Mouse (Mus musculus): Measurements from ENCODE around the gene Tmem198b. TPM values are rescaled to one million over a fixed set of nuclear protein-coding genes. Genes with fewer than 3 reads are reported as not detected.

The Tmem198b gene
- polyA plus RNA-seq, 1 experiment = 20.6 TPM

DNA sequence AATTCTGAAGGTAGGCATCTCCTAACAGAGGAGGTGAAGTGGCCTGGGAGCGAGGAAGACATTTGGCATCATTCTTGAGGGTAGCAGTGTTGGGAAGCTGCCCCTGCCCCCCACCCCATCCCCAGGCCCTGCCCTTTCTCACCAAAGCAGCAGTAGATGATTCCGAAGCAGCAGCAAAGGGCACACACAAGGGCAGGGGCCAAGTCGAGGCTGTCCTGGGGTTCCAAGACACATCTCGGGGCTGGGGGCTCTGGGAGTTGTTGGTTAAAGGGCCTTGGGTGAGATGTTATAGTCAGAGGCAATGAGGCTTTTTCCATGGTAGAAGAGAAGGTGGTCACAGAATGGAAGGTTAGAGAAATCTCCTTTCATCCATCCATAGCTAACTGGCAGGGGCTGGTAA lies 1.2 kb downstream of the Tmem198b start:
- TF ChIP-seq CTCF (IDR thresholded peaks at IDR 0.05; ENCODE audit: insufficient read depth, low read length) (no peak), POLR2A (IDR thresholded peaks at IDR 0.05; ENCODE audit: borderline replicate concordance, extremely low read depth, low read depth, low read length) (no peak)
- H3K4me1 ChIP-seq (ENCODE audit: control insufficient read depth, insufficient read depth, low read length) = peaks cover 10% of the 10 kb centered on the region; the same call in 1 of the 2 replicates
- no peak for DNase-seq
- 64% methylated on average over 4 of the region's 4 CpGs for WGBS
- no peak overlapping the region for H3K4me3 ChIP-seq (replicated peaks; ENCODE audit: extremely low read depth, low read depth, low read length)

DNA sequence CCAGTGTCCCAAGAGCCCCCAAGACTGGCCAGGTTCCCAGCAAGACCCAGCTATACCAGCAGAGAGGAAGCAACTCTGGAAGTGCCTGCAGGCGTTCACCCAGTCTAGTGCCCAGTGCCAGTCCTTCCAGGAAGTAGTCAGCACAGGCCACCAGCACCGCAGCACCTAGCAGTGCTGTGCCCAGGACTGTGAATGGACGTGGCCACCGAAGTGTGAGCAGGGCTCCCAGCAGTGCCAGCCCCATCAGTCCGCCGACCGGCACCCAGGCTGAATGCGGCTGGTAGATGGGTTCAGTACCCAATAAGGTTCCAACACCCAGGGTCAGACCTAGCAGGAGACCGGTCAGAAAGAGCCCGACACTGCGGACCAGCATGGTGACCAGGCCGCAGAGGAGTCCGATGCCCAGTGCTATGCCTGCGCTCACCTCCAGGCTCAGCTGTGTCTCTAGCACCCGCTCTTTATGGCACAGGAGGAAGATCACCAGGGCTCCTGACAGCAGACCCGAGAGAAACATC lies 2.1 kb downstream of the Tmem198b start:
- WGBS = 89% methylated on average over 16 of the region's 16 CpGs
- no peak for DNase-seq
- Histone ChIP-seq H3K4me3 (replicated peaks; ENCODE audit: extremely low read depth, low read depth, low read length) (no peak overlapping the region), H3K4me1 (ENCODE audit: control insufficient read depth, insufficient read depth, low read length) (peaks cover 8% of the 10 kb centered on the region; the same call in 1 of the 2 replicates)
- TF ChIP-seq CTCF (IDR thresholded peaks at IDR 0.05; ENCODE audit: insufficient read depth, low read length) (no peak), POLR2A (IDR thresholded peaks at IDR 0.05; ENCODE audit: borderline replicate concordance, extremely low read depth, low read depth, low read length) (no peak)

DNA sequence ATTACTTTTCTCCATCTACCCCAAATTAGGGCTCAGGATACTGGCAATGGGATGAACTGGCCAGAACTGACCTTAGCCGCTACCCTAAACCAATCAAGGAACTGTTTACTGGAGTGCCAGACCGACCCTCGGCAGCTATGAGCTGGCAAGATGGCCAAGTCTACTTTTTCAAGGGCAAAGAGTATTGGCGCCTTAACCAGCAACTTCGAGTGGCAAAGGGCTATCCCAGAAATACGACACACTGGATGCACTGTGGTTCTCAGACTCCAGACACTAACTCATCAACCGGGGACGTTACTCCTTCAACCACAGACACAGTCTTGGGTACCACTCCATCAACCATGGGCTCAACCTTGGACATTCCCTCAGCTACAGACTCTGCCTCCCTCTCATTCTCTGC lies 5.5 kb downstream of the Tmem198b start:
- no peak for DNase-seq
- peaks cover 2% of the 10 kb centered on the region; the same call in 1 of the 2 replicates for H3K4me1 ChIP-seq (ENCODE audit: control insufficient read depth, insufficient read depth, low read length)
- WGBS = 92% methylated on average over 8 of the region's 8 CpGs
- TF ChIP-seq CTCF (IDR thresholded peaks at IDR 0.05; ENCODE audit: insufficient read depth, low read length) (no peak), POLR2A (IDR thresholded peaks at IDR 0.05; ENCODE audit: borderline replicate concordance, extremely low read depth, low read depth, low read length) (no peak)
- H3K4me3 ChIP-seq (replicated peaks; ENCODE audit: extremely low read depth, low read depth, low read length) = no peak overlapping the region

DNA sequence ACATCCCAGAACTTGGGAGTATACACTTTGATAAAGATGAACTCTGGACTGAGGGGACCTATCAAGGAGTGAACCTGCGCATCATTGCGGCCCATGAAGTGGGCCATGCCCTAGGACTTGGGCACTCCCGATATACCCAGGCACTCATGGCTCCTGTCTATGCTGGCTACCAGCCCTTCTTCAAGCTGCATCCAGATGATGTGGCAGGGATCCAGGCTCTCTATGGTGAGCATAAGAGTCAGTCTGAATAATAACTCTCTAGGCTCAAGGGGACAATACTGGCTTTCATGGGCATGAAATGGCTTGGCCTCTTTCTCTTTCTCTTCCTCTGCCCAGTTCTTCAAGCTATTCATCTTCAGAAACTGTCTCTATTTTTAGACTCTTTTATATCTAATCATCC lies 8.6 kb downstream of the Tmem198b start:
- TF ChIP-seq CTCF (IDR thresholded peaks at IDR 0.05; ENCODE audit: insufficient read depth, low read length) = no peak
- TF ChIP-seq POLR2A (IDR thresholded peaks at IDR 0.05; ENCODE audit: borderline replicate concordance, extremely low read depth, low read depth, low read length) = no peak
- Histone ChIP-seq H3K4me3 (replicated peaks; ENCODE audit: extremely low read depth, low read depth, low read length) (no peak overlapping the region), H3K4me1 (ENCODE audit: control insufficient read depth, insufficient read depth, low read length) (no peaks in the 10 kb centered on the region)
- WGBS = 88% methylated on average over 3 of the region's 3 CpGs
- no peak for DNase-seq

DNA sequence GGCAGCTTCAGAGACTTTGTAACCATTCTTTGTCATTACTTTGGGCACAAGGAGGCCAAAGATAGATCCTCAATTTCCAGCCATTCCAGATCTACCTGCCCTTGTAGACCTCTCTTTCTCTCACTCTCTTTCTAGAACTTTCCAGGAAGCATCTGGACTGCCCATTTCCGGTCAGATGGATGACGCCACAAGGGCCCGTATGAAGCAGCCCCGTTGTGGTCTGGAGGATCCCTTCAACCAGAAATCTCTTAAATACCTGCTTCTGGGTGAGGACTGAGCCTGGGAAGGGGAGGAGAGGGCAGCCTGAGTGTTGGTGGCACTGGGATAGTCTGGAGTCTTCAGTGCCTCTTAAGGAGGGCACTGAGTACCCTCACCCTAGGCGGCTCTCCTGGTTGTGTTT lies 9.8 kb downstream of the Tmem198b start:
- Histone ChIP-seq H3K4me3 (replicated peaks; ENCODE audit: extremely low read depth, low read depth, low read length) (no peak overlapping the region), H3K4me1 (ENCODE audit: control insufficient read depth, insufficient read depth, low read length) (no peaks in the 10 kb centered on the region)
- TF ChIP-seq POLR2A (IDR thresholded peaks at IDR 0.05; ENCODE audit: borderline replicate concordance, extremely low read depth, low read depth, low read length) = no peak
- no peak for TF ChIP-seq CTCF (IDR thresholded peaks at IDR 0.05; ENCODE audit: insufficient read depth, low read length)
- no peak for DNase-seq
- 68% methylated on average over 5 of the region's 5 CpGs for WGBS

DNA sequence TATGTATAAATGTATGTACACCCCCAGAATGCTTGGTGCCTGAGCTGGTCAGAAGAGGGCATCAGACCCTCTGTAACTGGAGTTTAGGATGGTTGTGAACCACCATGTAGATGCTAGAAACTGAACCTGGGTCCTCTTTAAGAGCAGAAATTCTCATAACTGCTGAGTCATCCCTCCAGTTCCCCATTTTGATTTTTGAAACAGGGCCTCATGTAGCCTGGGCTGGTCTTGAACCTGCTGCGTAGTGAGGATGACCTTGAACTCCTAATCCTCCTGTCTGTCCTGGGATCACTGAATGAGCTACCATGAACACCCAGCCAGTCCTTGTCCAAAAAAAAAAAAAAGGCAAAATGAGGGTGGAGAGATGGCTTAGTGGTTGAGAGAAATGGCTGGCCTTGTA lies 10.9 kb downstream of the Tmem198b start:
- no peak overlapping the region for H3K4me3 ChIP-seq (replicated peaks; ENCODE audit: extremely low read depth, low read depth, low read length)
- WGBS = 95% methylated on average over 1 of the region's 1 CpGs
- H3K4me1 ChIP-seq (ENCODE audit: control insufficient read depth, insufficient read depth, low read length) = no peaks in the 10 kb centered on the region
- no peak for TF ChIP-seq POLR2A (IDR thresholded peaks at IDR 0.05; ENCODE audit: borderline replicate concordance, extremely low read depth, low read depth, low read length)
- no peak for TF ChIP-seq CTCF (IDR thresholded peaks at IDR 0.05; ENCODE audit: insufficient read depth, low read length)
- no peak for DNase-seq

DNA sequence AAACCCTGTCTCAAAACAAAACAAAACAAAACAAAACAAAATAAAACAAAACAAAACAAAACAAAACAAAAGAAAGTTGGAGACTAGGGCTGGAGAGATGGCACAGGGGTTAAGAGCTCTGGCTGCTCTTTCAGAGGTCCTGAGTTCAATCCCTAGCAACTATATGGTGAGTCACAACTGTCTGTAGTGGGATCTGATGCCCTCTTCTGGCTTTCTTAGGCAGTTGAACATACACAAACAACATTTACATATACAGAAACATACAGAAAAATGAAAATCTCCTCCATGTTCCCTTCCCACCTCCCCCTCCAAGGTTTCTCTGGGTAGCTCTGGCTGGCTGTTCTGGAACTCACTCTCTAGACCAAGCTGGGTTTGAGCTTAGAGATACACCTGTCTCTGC lies 12.1 kb downstream of the Tmem198b start:
- TF ChIP-seq CTCF (IDR thresholded peaks at IDR 0.05; ENCODE audit: insufficient read depth, low read length) (no peak), POLR2A (IDR thresholded peaks at IDR 0.05; ENCODE audit: borderline replicate concordance, extremely low read depth, low read depth, low read length) (no peak)
- no peak overlapping the region for H3K4me3 ChIP-seq (replicated peaks; ENCODE audit: extremely low read depth, low read depth, low read length)
- H3K4me1 ChIP-seq (ENCODE audit: control insufficient read depth, insufficient read depth, low read length) = no peaks in the 10 kb centered on the region
- DNase-seq = no peak

DNA sequence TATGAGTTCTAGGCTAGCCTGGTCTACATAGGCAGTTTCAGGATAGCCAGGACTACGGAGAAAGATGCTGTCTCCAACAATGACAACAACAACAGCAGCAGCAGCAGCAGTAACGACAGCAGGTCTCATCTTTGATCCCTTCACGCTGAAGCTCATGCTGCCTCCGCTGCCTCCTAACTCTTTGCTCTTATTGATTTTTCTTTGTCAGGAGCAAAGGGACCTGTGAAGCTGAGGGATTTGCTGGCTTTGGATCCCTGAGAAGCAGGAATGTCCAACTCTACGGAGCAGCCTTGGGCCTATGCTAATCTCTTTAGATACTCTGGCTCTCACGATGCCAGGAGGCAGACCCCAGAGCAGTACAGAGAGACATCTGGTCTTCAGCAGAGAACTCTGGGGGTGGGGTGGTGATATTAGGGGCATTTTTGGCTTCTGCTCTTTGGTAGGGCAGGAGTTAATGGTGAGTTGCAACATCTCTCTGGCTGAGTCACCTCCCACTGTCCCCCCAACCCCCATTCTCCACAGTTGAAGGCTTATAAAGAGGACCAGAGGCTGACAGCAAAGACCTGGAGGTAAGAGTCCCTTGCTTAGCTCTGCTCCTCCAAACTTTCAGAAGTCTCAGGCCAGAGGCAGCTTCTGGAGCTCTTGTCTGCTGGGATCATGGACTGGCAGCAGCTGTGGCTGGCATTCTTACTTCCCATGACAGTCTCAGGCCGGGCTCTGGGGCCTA lies 13.6 kb downstream of the Tmem198b start, which contains the start of gene Mmp19:
Gene Mmp19 (plus strand): TSS at position 513 of the 727 bp plus-strand sequence.
- no peak for TF ChIP-seq POLR2A (IDR thresholded peaks at IDR 0.05; ENCODE audit: borderline replicate concordance, extremely low read depth, low read depth, low read length)
- no peak for TF ChIP-seq CTCF (IDR thresholded peaks at IDR 0.05; ENCODE audit: insufficient read depth, low read length)
- DNase-seq = no peak
- Histone ChIP-seq H3K4me3 (replicated peaks; ENCODE audit: extremely low read depth, low read depth, low read length) (peak within 1 kb of the TSS; percentile 50), H3K4me1 (ENCODE audit: control insufficient read depth, insufficient read depth, low read length) (no peaks in the 10 kb centered on the region)
- 65% methylated on average over 7 of the region's 7 CpGs for WGBS

DNA sequence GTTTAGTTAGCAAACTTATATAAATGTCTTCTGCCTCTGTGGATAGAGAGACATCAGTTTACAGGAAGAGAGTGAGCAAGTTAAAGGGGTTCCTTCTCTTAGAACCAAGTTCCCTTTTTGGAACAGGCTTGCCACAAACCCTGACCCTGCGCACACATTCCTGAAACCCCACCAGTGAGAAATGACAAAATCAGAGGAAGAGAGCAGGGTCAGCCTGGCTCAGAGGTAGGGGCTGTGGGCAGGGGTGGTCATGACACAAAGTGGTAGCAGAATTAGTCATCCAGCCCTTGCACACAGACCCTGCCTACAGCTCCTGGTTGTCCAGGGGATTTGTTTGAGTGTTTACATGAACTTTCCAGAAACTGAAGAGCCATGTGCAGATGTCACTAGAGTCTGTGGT lies 24.0 kb downstream of the Tmem198b start:
- 74% methylated on average over 1 of the region's 1 CpGs for WGBS
- H3K4me3 ChIP-seq (replicated peaks; ENCODE audit: extremely low read depth, low read depth, low read length) = no peak overlapping the region
- DNase-seq = no peak
- no peak for TF ChIP-seq POLR2A (IDR thresholded peaks at IDR 0.05; ENCODE audit: borderline replicate concordance, extremely low read depth, low read depth, low read length)
- TF ChIP-seq CTCF (IDR thresholded peaks at IDR 0.05; ENCODE audit: insufficient read depth, low read length) = no peak
- no peaks in the 10 kb centered on the region for H3K4me1 ChIP-seq (ENCODE audit: control insufficient read depth, insufficient read depth, low read length)
